Mouse (Mus musculus) embryonic facial prominence, embryonic 12.5 days (tissue): Measurements from ENCODE around the gene Ubl4b. TPM values are rescaled to one million over a fixed set of nuclear protein-coding genes. Genes with fewer than 3 reads are reported as not detected.

Experiments used
- ATAC-seq: fragments of 200-750 bp; cut with Nextera tagmentation; 2 replicates; pipeline ENCODE4 v1.8.0; 2017; ENCODE audit not compliant: insufficient number of reproducible peaks, insufficient read depth, low FRiP score, low TSS enrichment
- H3K27ac ChIP-seq: fragments of 300-500 bp; sonication (generic); 2 replicates; pipeline ENCODE4 v1.5.1; 2016; ENCODE audit warnings: mild to moderate bottlenecking
- H3K27me3 ChIP-seq: fragments of 300-500 bp; sonication (generic); 2 replicates; pipeline ENCODE4 v1.6.1; 2016; ENCODE audit warnings: mild to moderate bottlenecking, moderate library complexity
- H3K36me3 ChIP-seq: fragments of 300-500 bp; sonication (generic); 2 replicates; pipeline ENCODE4 v1.6.1; 2016; ENCODE audit warnings: mild to moderate bottlenecking
- H3K4me1 ChIP-seq: fragments of 300-500 bp; sonication (generic); 2 replicates; pipeline ENCODE4 v1.6.1; 2016
- H3K4me2 ChIP-seq: fragments of 300-500 bp; sonication (generic); replicated peaks from 2 replicates; pipeline ENCODE4 v1.6.1; 2016; ENCODE audit warnings: mild to moderate bottlenecking, moderate library complexity
- H3K4me3 ChIP-seq: fragments of 300-500 bp; sonication (generic); 2 replicates; pipeline ENCODE4 v1.5.1; 2016; ENCODE audit warnings: mild to moderate bottlenecking
- H3K9ac ChIP-seq: fragments of 300-500 bp; sonication (generic); 2 replicates; pipeline ENCODE4 v1.6.1; 2016; ENCODE audit warnings: mild to moderate bottlenecking, moderate library complexity
- H3K9me3 ChIP-seq: fragments of 300-500 bp; sonication (generic); 2 replicates; pipeline ENCODE4 v1.6.1; 2016; ENCODE audit warnings: mild to moderate bottlenecking, moderate library complexity
- WGBS: fragments of 180-500 bp; shearing (Covaris S2); methylation state at CpG from one replicate; pipeline ENCODE4 v1.1.7; 2016; 5-methylcytosine and 5-hydroxymethylcytosine counted together
- polyA plus RNA-seq: library from polyadenylated mRNA; unstranded; fragments of >200 nt; fragmentation: Nextera tagmentation; extraction: Ambion mirVana; gene quantifications from 2 replicates; pipeline ENCODE4 v1.2.1, GENCODE M21; 2016

Ubl4b gene
- polyA plus RNA-seq, 1 experiment from 2014 or later: 0.46 TPM

GRCm38 (mm10) chr3:107515989-107516388 lies 38.9 kb downstream of the Ubl4b start:
- no peak overlapping the region for H3K9ac ChIP-seq
- H3K27me3 ChIP-seq: peaks cover 52% of the 10 kb centered on the region
- WGBS: 75% methylated on average over 4 of the region's 4 CpGs
- H3K9me3 ChIP-seq: no peaks in the 10 kb centered on the region
- peaks cover 13% of the 10 kb centered on the region for H3K4me1 ChIP-seq
- no peaks in the 10 kb centered on the region for H3K36me3 ChIP-seq
- ATAC-seq: no peak
- H3K4me3 ChIP-seq: no peak overlapping the region
- H3K4me2 ChIP-seq: no peak overlapping the region
- no peak overlapping the region for H3K27ac ChIP-seq

- peaks cover 3% of the 10 kb centered on the region; the same call in 1 of the 2 replicates for H3K4me1 ChIP-seq
- no peak overlapping the region for H3K4me3 ChIP-seq
- no peak for ATAC-seq
- H3K9me3 ChIP-seq: no peaks in the 10 kb centered on the region
- peaks cover 15% of the 10 kb centered on the region for H3K27me3 ChIP-seq
- 50% methylated on average over 3 of the region's 3 CpGs for WGBS
- no peak overlapping the region for H3K9ac ChIP-seq
- no peak overlapping the region for H3K4me2 ChIP-seq
- H3K27ac ChIP-seq: no peak overlapping the region
- H3K36me3 ChIP-seq: no peaks in the 10 kb centered on the region
These were observed 43.5 kb downstream of the Ubl4b start for GRCm38 (mm10) chr3:107511416-107511815.

GRCm38 (mm10) chr3:107508696-107509095 lies 46.2 kb downstream of the Ubl4b start:
- H3K4me2 ChIP-seq: no peak overlapping the region
- H3K4me3 ChIP-seq: no peak overlapping the region
- no peak for ATAC-seq
- no peaks in the 10 kb centered on the region for H3K36me3 ChIP-seq
- no peak overlapping the region for H3K27ac ChIP-seq
- WGBS: 74% methylated on average over 8 of the region's 8 CpGs
- H3K9ac ChIP-seq: no peak overlapping the region
- H3K27me3 ChIP-seq: no peaks in the 10 kb centered on the region
- H3K9me3 ChIP-seq: no peaks in the 10 kb centered on the region
- peaks cover 5% of the 10 kb centered on the region; the same call in 1 of the 2 replicates for H3K4me1 ChIP-seq

GRCm38 (mm10) chr3:107507966-107508365 lies 46.9 kb downstream of the Ubl4b start:
- Histone ChIP-seq H3K4me2 (no peak overlapping the region), H3K9me3 (no peaks in the 10 kb centered on the region), H3K36me3 (no peaks in the 10 kb centered on the region), H3K27me3 (no peaks in the 10 kb centered on the region), H3K4me1 (peaks cover 5% of the 10 kb centered on the region; the same call in 1 of the 2 replicates), H3K4me3 (no peak overlapping the region), H3K27ac (no peak overlapping the region), H3K9ac (no peak overlapping the region)
- 48% methylated on average over 9 of the region's 9 CpGs for WGBS
- no peak for ATAC-seq

GRCm38 (mm10) chr3:107506531-107506930 lies 48.3 kb downstream of the Ubl4b start:
- H3K27ac ChIP-seq: no peak overlapping the region
- no peak overlapping the region for H3K4me2 ChIP-seq
- WGBS: 62% methylated on average over 4 of the region's 4 CpGs
- ATAC-seq: no peak
- H3K9ac ChIP-seq: no peak overlapping the region
- H3K9me3 ChIP-seq: no peaks in the 10 kb centered on the region
- H3K4me3 ChIP-seq: no peak overlapping the region
- peaks cover 5% of the 10 kb centered on the region; the same call in 1 of the 2 replicates for H3K4me1 ChIP-seq
- no peaks in the 10 kb centered on the region for H3K27me3 ChIP-seq
- H3K36me3 ChIP-seq: no peaks in the 10 kb centered on the region

GRCm38 (mm10) chr3:107505464-107506367 lies 49.2 kb downstream of the Ubl4b start:
- no peak for ATAC-seq
- Histone ChIP-seq H3K9me3 (peaks cover 3% of the 10 kb centered on the region; the same call in 1 of the 2 replicates), H3K9ac (no peak overlapping the region), H3K27ac (no peak overlapping the region), H3K4me2 (no peak overlapping the region), H3K27me3 (no peaks in the 10 kb centered on the region), H3K4me1 (peaks cover 5% of the 10 kb centered on the region; the same call in 1 of the 2 replicates), H3K36me3 (no peaks in the 10 kb centered on the region), H3K4me3 (no peak overlapping the region)
- WGBS: 57% methylated on average over 4 of the region's 4 CpGs

GRCm38 (mm10) chr3:107504542-107504941 lies 50.3 kb downstream of the Ubl4b start:
- no peak for ATAC-seq
- WGBS: 71% methylated on average over 1 of the region's 1 CpGs
- Histone ChIP-seq H3K27me3 (no peaks in the 10 kb centered on the region), H3K4me1 (peaks cover 5% of the 10 kb centered on the region; the same call in 1 of the 2 replicates), H3K9me3 (peaks cover 13% of the 10 kb centered on the region), H3K27ac (no peak overlapping the region), H3K4me2 (no peak overlapping the region), H3K4me3 (no peak overlapping the region), H3K36me3 (peaks cover 9% of the 10 kb centered on the region), H3K9ac (no peak overlapping the region)

- Histone ChIP-seq H3K4me2 (no peak overlapping the region), H3K4me3 (no peak overlapping the region), H3K27me3 (no peaks in the 10 kb centered on the region), H3K27ac (no peak overlapping the region), H3K9me3 (peaks cover 13% of the 10 kb centered on the region), H3K9ac (no peak overlapping the region), H3K4me1 (peaks cover 5% of the 10 kb centered on the region; the same call in 1 of the 2 replicates), H3K36me3 (peaks cover 16% of the 10 kb centered on the region)
- WGBS: 89% methylated on average over 2 of the region's 2 CpGs
- ATAC-seq: no peak
These were observed 51.2 kb downstream of the Ubl4b start for GRCm38 (mm10) chr3:107503716-107504115.

Other genes with a start within 250 kb of the Ubl4b start
- gene Rbm15, start 221.4 kb downstream of the Ubl4b start, polyA plus RNA-seq: 17.0 and 17.9 TPM in 2 replicates
- 0.23 TPM in 2 replicates for gene Kcnc4, start 95.5 kb downstream of the Ubl4b start, polyA plus RNA-seq
- gene Slc6a17, start 37.1 kb downstream of the Ubl4b start, polyA plus RNA-seq: 7.1 and 8.0 TPM in 2 replicates
- 28.7 and 40.5 TPM in 2 replicates for gene Alx3, start 40.0 kb upstream of the Ubl4b start, polyA plus RNA-seq
- gene Gm10961, start 76.2 kb upstream of the Ubl4b start, polyA plus RNA-seq: not detected in 2 replicates
- 82.4 and 83.1 TPM in 2 replicates for gene Strip1, start 76.6 kb upstream of the Ubl4b start, polyA plus RNA-seq
- 110 and 119 TPM in 2 replicates for gene Ahcyl1, start 141.5 kb upstream of the Ubl4b start, polyA plus RNA-seq
- 7.2 TPM in 2 replicates for gene Csf1, start 205.4 kb upstream of the Ubl4b start, polyA plus RNA-seq